Mouse (Mus musculus) gastrocnemius, adult 2 months (tissue): ENCODE results near the gene Tmem216. TPM values are rescaled to one million over a fixed set of nuclear protein-coding genes. Genes with fewer than 3 reads are reported as not detected.
"Not testable (repeated sequence)": the region's sequence is repeated elsewhere in the genome, so short reads cannot be mapped to it uniquely, and the experiment has no call there.

Experiments used
- DNase-seq: peaks from one replicate; pipeline ENCODE4 v3.0.0; 2022
- H3K27ac ChIP-seq: fragments of 200-600 bp; 2 replicates; pipeline ENCODE4 v1.8.1; 2022; ENCODE audit warnings: mild to moderate bottlenecking
- H3K4me3 ChIP-seq: fragments of 200-600 bp; 2 replicates; pipeline ENCODE4 v1.8.1; 2022; ENCODE audit warnings: mild to moderate bottlenecking, moderate library complexity
- CTCF ChIP-seq: fragments of 200-600 bp; IDR thresholded peaks from 2 replicates; pipeline ENCODE4 v1.8.1; 2022; ENCODE audit warnings: antibody characterized with exemption, mild to moderate bottlenecking, moderate library complexity
- intact Hi-C: fragments of 180-260 bp; cut with DNase I; formaldehyde crosslinking; loops from one replicate; pipeline ENCODE4 v1.15.1; 2025
- total RNA-seq, 2 experiments: library from RNA; stranded (reverse); gene quantifications; 2 replicates each; pipeline ENCODE4 v1.2.3; 2021

Tmem216 gene
- total RNA-seq, 2 experiments from 2014 or later, result 2.1 to 3.3 TPM

DNA sequence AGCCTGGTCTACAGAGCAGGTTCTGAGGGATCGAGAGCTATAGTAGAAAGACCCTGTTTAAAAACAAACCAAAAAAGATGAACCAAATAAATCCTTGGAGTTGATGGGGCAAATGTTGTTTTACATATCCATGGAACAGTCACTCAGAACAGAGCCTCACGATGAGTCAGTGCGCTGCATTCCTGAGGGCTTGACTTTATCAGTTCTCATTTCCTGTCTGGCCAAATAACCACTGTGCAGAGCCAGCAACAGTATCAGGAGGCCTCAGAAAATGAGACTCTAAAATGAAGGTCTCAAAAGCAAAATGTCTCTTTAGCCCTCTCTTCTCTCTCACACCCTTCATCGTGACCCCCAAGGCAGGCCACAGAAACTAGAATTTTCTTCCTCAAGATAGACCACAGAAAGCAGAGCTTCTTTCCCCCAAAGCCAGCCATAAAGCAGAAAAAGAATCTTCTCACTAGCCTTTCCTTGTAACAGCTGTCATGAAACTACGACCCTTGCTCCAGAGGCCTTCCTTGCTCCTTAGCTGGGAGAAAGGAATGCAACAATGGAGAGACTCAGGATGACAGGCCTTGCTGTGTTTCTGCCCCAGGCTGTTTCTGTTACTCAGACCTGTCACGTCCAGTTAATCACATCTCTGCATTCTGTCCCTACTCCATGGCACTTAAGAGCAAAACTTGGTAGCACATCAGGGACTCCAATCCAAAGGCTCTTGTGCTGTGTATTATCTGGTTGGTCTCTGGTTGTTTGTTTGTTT lies 5.7 kb upstream of the Tmem216 start:
- intact Hi-C loops, result no loop called here
- DNase-seq, result peak; percentile 22
- no peak overlapping the region for H3K4me3 ChIP-seq
- peak overlapping the region; percentile 71 for H3K27ac ChIP-seq
- TF ChIP-seq CTCF, result no peak

DNA sequence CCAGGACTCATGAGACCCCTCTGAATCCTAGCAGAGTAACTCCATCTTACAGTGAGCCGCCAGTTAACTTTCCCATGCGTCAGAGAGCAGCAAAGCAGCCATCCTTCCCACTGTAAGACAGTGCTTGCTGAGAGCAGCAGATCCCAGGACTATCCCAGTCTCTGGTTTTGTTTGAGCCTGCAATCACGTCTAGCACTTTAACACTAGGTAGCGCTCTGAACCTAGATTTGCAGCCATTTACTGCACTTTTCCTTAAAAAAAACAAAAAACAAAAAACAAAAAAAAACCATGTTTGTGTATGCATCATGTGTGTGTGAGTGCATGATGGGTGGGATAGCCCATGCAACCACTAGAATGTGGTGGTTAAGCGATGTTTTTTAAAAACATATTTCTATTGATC lies 4.1 kb upstream of the Tmem216 start:
- intact Hi-C loops, result no loop called here
- Histone ChIP-seq H3K4me3 (no peak overlapping the region), H3K27ac (no peak overlapping the region)
- peak; percentile 24; the same call in 1 of the 2 replicates for TF ChIP-seq CTCF
- no peak for DNase-seq

DNA sequence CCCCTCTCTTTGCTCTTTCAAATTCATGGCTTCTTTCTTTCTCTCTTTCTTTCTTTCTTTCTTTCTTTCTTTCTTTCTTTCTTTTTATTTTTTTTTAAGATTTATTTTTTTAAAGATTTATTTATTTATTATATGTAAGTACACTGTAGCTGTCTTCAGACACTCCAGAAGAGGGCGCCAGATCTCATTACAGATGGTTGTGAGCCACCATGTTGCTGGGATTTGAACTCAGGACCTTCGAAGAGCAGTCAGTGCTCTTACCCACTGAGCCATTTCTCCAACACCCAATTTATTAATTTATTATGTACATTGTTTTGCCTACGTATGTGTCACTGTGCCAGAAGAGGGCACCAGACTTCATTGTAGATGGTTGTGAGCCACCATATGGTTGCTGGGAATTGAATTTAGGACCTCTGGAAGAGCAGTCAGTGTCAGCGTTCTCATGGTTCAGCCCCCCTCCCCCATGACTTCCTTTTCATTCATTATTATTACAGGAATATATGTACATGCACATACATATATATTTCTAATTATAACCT lies 1.9 kb upstream of the Tmem216 start:
- intact Hi-C loops, H3K4me3 ChIP-seq, H3K27ac ChIP-seq, DNase-seq: not testable (repeated sequence)
- peak; percentile 47 for TF ChIP-seq CTCF

DNA sequence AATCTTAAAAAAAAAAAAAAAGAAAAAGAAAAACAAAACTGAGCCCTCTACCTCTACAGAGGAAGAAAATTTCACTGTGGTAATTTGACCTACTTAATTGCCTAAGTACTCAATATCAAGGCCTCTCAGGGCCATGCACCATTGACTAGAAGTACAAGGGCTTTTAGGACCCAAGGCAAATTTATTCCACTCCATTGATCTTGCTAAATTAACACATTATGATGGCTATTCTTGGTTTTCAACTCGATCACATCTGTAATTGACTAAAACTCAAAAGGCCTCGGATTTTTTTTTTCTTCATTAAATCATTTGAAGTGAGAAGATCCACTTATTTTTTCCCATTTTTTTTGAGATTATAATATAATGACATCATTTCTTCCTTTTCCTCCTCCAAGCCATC lies 1.4 kb upstream of the Tmem216 start:
- no peak for DNase-seq
- intact Hi-C loops, result no loop called here
- Histone ChIP-seq H3K27ac (no peak overlapping the region), H3K4me3 (no peak overlapping the region)
- TF ChIP-seq CTCF, result no peak

DNA sequence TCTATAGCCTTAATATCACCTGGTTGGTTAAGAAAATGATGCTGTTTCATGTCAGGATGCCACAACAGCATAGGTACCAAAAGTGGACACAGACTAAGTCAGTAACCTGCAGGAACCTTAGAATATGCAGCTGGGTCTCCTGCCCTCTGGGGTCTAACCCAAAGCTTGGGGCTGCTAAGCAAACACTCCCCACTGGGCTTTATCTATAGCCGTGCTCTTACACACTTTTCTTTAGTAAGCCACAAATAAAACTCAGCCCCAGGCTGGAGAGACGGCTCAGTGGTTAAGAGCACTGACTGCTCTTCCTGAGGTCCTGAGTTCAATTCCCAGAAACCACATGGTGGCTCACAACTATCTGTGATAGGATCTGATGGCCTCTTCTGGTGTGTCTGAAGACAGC lies 963 bp upstream of the Tmem216 start:
- no peak for DNase-seq
- Histone ChIP-seq H3K27ac (no peak overlapping the region), H3K4me3 (no peak overlapping the region)
- TF ChIP-seq CTCF, result no peak
- intact Hi-C loops, result no loop called here

DNA sequence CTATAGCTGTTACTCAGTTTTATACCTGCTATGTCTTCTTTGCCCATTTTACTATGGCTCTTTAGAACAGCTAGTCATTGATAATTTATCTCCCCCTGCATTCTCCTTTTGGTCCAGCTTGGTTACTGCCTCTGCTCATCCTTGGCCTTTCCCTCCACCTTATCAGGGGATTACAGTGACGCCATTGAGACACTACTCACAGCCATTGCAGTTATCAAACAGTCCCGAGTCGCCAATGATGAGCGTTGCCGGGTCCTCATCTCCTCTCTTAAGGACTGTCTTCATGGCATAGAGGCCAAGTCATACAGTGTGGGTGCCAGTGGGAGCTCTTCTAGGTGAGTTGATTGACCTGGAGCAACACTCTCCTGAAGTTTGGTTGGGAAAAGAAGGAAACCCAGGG lies 16.6 kb downstream of the Tmem216 start:
- no peak for DNase-seq
- TF ChIP-seq CTCF, result no peak
- intact Hi-C loops, result no loop called here
- Histone ChIP-seq H3K27ac (no peak overlapping the region), H3K4me3 (no peak overlapping the region)

DNA sequence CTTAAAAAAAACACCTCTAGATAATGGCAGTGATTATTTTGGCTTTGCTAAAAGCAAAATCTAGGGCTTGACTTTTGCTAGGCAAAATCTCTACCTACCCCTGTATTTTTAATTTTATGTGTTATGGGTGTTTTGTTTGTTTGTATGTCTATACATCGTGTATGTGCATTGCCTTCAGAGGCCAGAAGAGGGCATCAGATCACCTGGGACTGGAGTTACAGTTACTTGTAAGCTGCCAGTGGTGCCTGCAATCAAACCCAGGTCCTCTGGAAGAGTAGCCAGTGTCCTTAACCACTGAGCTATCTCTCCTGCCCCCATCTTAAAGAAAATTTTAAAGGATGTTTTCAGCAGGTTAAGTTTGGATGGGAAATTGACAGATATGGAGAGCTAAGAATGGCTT lies 26.0 kb downstream of the Tmem216 start:
- peak; percentile 28; the same call in 1 of the 2 replicates for TF ChIP-seq CTCF
- Histone ChIP-seq H3K4me3 (no peak overlapping the region), H3K27ac (no peak overlapping the region)
- intact Hi-C loops, result no loop called here
- no peak for DNase-seq

DNA sequence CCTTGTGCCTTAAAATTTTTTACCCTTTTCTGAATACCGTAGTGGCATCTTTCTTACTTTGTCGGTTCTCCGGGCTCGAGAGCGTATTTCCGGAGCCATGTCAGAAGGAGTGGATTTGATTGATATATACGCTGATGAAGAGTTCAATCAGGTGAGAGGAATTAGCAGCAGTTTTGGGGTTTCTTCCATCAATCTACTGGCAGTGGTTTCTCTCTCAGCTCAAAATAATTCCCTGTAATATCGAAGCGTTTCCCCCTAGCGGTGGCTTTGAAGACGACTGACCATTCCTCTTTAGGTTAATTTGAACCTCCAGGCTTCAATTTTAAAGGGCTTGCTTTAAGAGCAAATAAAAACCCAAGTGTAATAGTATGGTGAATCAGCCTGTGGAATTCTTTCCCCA lies 30.1 kb downstream of the Tmem216 start, which contains the start of gene Sdhaf2:
Sdhaf2 (minus strand) TSS at position 233 of the 400 bp plus-strand sequence.
- peak; percentile 53 for TF ChIP-seq CTCF
- intact Hi-C loops, result loop anchor here (2.0 to 5.0 kb wide), 2 partner anchors 29 to 81 kb away; partner anchors contain the start of genes Ddb1 and Tkfc

DNA sequence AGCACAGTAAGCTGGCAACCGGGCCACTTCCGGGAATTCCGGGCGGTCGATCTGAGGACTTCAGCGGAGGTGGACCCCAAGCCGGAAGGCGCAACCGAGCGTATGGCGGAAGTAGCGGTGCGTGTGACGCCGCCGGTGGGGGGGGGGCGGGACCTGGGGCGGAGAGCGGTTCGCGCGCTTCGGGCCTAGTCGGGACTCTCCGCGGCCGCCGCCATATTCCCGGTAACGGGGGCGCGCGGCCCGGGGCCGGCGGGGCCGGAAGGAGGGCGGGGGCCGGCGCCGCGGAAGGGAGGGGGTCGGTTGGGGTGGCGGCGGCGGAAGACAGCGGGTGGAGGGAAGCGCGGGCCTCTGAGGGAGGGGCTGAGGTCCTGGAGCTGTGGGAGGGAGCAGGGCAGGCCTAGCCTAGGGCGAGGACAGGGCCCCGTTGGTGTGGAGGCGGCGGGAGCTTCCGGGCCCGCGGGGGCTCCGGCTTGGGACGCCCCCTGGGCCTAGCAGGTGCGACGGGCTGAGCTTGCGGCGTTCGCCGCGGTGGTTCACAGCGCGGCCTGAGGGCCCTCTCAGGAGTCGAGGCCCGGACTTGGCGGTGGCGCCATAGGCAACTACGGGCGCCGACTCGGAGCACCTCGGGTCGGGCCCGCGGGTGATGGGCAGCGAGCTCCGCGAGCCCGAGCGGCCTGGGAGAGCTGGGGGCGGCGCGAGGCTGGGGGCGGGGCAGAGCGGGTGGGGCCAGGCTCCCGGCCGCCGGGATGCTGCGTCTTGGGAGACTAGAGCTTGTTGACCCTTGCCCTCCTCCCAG lies 30.7 kb downstream of the Tmem216 start, which contains the start of gene Cpsf7:
Cpsf7 (plus strand) TSS at position 161 of the 796 bp plus-strand sequence.
- H3K27ac ChIP-seq, result peak within 1 kb of the TSS; percentile 99
- DNase-seq, result peak; percentile 95
- intact Hi-C loops, result loop anchor here (5.0 kb wide), 1 partner anchor 82 kb away; the partner anchor contains the start of genes Ddb1 and Tkfc

More for the DNA sequence above, 30.1 kb downstream of the Tmem216 start, which contains the start of gene Sdhaf2:
- Histone ChIP-seq H3K27ac (peak within 1 kb of the TSS; percentile 99), H3K4me3 (peak within 1 kb of the TSS; percentile 97)
- DNase-seq, result no peak

DNA sequence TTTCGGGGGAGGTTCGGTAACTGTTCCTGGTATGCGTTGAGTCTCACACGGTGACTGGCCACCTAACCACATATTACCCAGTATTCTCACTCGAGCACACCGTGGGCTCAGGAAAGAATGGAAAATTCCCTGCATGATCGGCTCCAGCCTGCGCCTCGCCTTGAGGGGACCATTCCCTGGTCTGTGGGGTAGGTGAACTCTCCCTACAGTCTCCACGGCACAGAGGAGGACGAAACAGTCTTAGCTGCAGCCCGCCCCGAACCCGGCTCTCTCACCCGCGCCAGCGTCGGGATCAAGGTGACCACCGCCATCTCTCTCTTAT lies 31.3 kb downstream of the Tmem216 start:
- Histone ChIP-seq H3K4me3 (peak overlapping the region; percentile 97), H3K27ac (peak overlapping the region; percentile 99)
- no peak for DNase-seq
- intact Hi-C loops, result loop anchor here (5.0 kb wide), 1 partner anchor 83 kb away; the partner anchor contains the start of genes Ddb1 and Tkfc
- TF ChIP-seq CTCF, result no peak

More for the DNA sequence above, 30.7 kb downstream of the Tmem216 start, which contains the start of gene Cpsf7:
- H3K4me3 ChIP-seq, result peak within 1 kb of the TSS; percentile 97
- TF ChIP-seq CTCF, result no peak

DNA sequence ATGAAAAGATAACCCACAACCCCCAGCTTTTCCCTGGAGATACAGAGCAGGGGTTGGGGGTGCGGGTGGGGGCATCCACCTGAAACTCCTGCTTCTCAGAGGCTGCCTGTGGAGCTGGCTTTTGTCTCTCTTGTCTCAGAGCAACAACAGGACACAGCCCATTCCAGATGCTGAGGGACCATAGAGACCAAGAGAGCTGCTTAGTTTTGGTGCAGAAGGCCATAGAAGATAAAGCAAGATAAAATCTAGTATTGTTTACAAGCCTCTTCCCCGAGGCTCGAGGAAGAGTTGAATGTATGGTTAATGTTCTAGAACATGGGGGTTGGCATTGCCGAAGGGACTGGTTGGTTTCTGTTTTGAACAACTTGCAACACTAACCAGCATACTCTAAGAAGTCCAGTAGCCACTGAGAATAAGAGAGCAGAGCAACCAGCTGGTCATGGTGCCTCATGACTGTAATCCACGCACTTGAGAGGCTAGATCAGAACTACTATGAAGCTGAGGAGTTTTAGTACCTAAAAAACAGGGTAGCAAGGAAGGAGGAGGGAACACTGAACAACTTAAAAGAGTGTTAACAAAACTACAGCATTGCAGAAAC lies 32.5 kb downstream of the Tmem216 start:
- TF ChIP-seq CTCF, result no peak
- no peak for DNase-seq
- no peak overlapping the region for H3K27ac ChIP-seq
- intact Hi-C loops, result no loop called here
- H3K4me3 ChIP-seq, result peak overlapping the region; percentile 97

DNA sequence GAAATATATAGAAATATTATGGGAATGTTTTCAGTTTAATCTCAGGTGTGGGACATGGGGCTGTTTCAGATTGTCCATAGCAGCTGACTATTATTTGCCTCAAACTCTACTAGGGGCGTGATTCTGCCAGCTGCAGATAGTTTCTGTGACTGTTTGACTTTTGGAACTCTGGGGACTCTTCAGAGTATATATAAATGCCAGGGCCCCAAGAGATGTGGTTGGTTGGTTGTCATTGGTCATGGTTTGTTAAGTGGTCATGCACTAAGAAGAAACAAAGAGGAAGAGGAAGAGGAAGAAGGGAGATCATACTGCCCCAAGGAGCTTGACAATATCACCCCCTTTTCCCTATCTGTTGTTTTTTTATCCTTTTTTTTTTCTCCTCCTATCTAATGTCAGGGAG lies 34.1 kb downstream of the Tmem216 start:
- no peak for DNase-seq
- no peak for TF ChIP-seq CTCF
- Histone ChIP-seq H3K4me3 (no peak overlapping the region), H3K27ac (no peak overlapping the region)
- intact Hi-C loops, result no loop called here
